Mouse (Mus musculus) gastrocnemius, postnatal 10 days (tissue): ENCODE results near the gene Grik3. TPM values are rescaled to one million over a fixed set of nuclear protein-coding genes. Genes with fewer than 3 reads are reported as not detected.

Source experiments
- DNase-seq: peaks from one replicate; pipeline ENCODE4 v3.0.0; 2021; ENCODE audit warnings: mixed read lengths
- total RNA-seq, 2 experiments: library from RNA; stranded (reverse); gene quantifications; 2 replicates each; pipeline ENCODE4 v1.2.3; 2021

The Grik3 gene
- total RNA-seq, 2 experiments from 2014 or later: 0.18 to 0.21 TPM

DNA sequence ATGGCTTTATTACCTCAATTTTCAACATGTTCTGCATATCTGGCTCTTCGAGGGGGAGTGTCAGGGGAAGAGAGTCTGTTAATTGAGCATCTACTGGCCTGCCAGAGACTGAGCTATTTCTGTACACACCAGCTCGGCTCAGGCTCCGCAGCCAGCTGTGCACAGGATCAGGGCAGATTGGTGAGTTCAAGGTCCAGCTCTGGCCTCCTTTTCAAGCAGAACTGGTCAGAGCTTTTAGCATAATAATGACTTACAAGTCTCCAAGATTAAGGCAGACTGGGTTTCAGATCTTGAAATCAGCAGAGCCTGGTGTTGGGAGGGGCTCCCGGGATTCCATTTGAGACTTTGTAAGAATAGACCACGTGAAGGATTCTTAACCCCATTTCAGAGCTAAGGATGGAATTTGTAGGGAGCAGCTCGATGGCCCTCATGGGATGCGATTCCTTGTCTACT is 55.3 kb downstream of the Grik3 start:
- no peak for DNase-seq

DNA sequence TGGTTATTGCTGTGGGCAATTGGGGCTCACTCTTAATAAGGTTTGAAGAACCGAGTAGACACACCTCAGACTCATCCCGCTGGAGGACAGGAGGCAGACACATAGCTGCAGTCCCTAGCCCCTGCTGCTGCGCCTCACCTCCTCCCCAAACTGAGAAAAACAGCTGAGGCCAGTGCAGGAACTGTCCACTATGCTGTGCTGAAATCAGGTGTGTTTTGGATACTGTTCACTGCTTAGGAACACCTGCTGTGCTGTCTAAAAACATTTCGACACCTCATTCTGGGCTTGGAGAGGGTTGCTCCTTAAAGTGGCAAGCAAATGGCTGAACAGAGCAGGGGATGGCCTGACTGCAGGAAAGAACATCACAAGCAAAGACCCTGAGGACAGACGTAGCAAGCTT is 57.7 kb downstream of the Grik3 start:
- DNase-seq: no peak

- no peak for DNase-seq
Observed at GRCm38 (mm10) chr4:125553754-125554153, 63.3 kb downstream of the Grik3 start.

- DNase-seq: no peak
Observed at GRCm38 (mm10) chr4:125556405-125557308, 66.2 kb downstream of the Grik3 start.

- no peak for DNase-seq
Observed at GRCm38 (mm10) chr4:125559564-125559963, 69.1 kb downstream of the Grik3 start.

- DNase-seq: no peak
Observed at GRCm38 (mm10) chr4:125560806-125561205, 70.3 kb downstream of the Grik3 start.

GRCm38 (mm10) chr4:125563579-125563978 is 73.1 kb downstream of the Grik3 start:
- no peak for DNase-seq

- DNase-seq: no peak
Observed at GRCm38 (mm10) chr4:125564008-125564710, 73.7 kb downstream of the Grik3 start.

GRCm38 (mm10) chr4:125565711-125566439 is 75.4 kb downstream of the Grik3 start:
- DNase-seq: no peak

- no peak for DNase-seq
Observed at GRCm38 (mm10) chr4:125568210-125568609, 77.7 kb downstream of the Grik3 start.

- no peak for DNase-seq
Observed at GRCm38 (mm10) chr4:125571651-125572311, 81.3 kb downstream of the Grik3 start.

DNA sequence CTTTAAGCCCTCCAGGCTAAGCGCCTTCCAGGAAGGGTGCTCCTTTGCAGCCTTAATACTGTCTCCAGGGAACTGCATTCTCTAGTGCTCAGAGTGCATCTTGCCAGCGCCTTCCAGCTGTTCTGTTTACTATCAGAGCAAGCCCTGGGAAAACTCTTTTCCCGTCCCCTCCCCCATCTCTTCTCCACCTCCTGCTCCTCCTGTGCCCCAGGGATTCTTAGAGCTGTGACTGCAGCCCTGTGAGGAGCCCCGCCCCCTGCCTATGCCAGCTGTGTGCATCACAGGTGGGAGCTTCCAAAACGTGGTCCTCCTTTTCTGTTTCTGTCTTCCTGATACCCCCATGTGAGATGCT is 81.8 kb downstream of the Grik3 start:
- DNase-seq: no peak

- no peak for DNase-seq
Observed at GRCm38 (mm10) chr4:125573000-125573399, 82.5 kb downstream of the Grik3 start.

DNA sequence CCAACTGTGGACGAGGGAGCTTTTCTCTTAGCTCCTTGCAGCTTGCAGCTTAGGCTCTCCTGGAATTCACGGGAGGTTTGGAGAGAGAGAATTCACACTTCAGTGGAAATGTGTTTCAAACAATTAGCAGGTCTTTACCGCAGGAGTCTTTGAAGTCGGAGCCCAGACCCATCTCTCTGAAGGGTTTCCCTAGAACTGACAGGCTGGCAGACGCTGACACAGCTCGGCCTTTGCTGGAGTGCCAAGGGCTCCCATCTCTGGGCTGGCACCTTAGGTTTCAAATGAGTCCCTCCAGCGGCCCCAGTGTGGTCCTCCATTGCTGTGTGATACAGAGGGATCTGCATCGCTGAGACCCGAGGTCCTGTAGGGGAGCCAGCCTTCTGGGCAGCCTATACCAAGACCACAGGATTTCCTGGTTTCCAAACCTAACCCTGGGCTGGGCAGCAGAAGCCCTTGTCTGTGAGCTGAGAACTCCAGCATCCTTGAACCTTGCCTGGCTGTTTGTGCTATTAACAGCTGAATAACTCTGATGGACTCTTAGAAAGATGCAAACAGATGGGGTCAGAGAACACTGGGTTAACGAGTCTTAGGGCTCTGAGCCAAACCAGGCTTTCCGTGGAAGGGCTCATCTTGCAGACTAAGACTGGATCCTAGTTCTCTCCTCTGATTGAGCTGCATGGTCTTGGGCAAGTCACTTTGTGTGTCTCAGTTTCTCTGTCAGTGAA is 83.6 kb downstream of the Grik3 start:
- no peak for DNase-seq

GRCm38 (mm10) chr4:125580336-125580735 is 89.8 kb downstream of the Grik3 start:
- DNase-seq: no peak

DNA sequence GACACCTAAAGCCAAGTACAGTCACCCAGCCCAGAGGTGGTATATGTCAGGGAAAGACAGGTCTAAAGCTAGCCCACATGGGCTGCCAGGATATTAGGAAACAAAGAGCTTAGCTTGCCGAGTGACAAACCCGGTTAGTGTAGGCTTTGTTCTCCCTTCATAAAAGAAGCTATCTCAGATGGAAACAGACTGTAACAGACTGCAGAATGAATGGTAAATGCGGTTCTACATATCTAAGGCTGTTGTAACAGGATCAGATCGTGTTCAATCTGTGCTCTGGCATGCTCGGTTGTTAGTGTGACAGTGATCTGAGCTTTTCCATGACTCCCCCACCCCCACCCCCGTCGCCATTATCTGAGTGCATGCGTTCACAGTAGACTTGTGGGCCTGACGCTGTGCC is 92.8 kb downstream of the Grik3 start:
- no peak for DNase-seq

GRCm38 (mm10) chr4:125583935-125584334 is 93.4 kb downstream of the Grik3 start:
- DNase-seq: no peak

GRCm38 (mm10) chr4:125584676-125585075 is 94.2 kb downstream of the Grik3 start:
- no peak for DNase-seq

- DNase-seq: no peak
Observed at GRCm38 (mm10) chr4:125587577-125587976, 97.1 kb downstream of the Grik3 start.

DNA sequence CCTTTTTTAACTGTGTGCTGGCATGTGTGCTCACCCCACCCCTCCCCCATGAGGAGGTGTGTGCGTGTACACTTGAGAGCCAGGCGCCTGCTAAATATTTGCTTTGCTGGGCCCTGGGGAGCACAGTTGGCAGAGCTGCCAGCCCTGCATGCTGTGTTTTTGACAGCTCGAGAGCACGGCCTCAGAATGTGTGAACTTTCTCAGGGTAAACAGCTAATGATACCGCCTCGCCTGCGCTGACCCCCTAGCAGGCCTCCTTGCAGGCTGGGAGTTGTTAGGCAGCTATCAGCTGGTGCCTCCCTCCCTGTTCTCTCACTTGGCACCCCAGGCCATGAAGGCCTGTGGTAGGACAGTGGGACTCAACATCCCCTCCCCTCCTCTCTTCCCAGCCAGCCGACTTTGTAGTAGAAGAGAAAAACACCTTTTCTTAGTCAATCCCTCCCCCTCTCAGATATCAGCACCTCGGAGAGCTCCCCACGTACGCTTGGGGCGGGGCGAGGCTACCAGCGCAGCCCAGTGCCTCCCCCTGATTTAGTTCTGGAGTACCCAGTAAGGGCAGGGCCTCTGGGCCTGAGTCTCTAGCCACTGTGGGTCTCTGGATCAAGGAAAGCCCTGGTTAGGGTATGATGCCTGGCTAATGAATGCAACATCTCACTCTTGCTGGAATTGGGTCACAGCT is 99.9 kb downstream of the Grik3 start:
- DNase-seq: peak; percentile 40

- no peak for DNase-seq
Observed at GRCm38 (mm10) chr4:125592663-125593062, 102.2 kb downstream of the Grik3 start.
